Mouse (Mus musculus): ENCODE results near the gene Usp48. TPM values are rescaled to one million over a fixed set of nuclear protein-coding genes. Genes with fewer than 3 reads are reported as not detected.

The Usp48 gene
- total RNA-seq, 2 experiments from 2014 or later = 139 to 150 TPM

GRCm38 (mm10) chr4:137682961-137683453 lies 89.5 kb downstream of the Usp48 start:
- no peak for DNase-seq (ENCODE audit: low spot score in 2 of 2)

- no peak for DNase-seq (ENCODE audit: low spot score in 2 of 2)
These were observed 91.3 kb downstream of the Usp48 start for GRCm38 (mm10) chr4:137684830-137685343.

GRCm38 (mm10) chr4:137686303-137686702 lies 92.7 kb downstream of the Usp48 start:
- no peak for DNase-seq (ENCODE audit: low spot score in 2 of 2)

- DNase-seq (ENCODE audit: low spot score in 2 of 2) = no peak
These were observed 93.8 kb downstream of the Usp48 start for GRCm38 (mm10) chr4:137687234-137687825.

- DNase-seq (ENCODE audit: low spot score in 2 of 2) = no peak
These were observed 98.8 kb downstream of the Usp48 start for GRCm38 (mm10) chr4:137692107-137692902.

GRCm38 (mm10) chr4:137695300-137695699 lies 101.7 kb downstream of the Usp48 start:
- no peak for DNase-seq (ENCODE audit: low spot score in 2 of 2)

- no peak for DNase-seq (ENCODE audit: low spot score in 2 of 2)
These were observed 102.3 kb downstream of the Usp48 start for GRCm38 (mm10) chr4:137695900-137696299.

GRCm38 (mm10) chr4:137697156-137697885 lies 103.8 kb downstream of the Usp48 start:
- DNase-seq (ENCODE audit: low spot score in 2 of 2) = no peak

- DNase-seq (ENCODE audit: low spot score in 2 of 2) = no peak
These were observed 104.8 kb downstream of the Usp48 start for GRCm38 (mm10) chr4:137698076-137698985.

- no peak for DNase-seq (ENCODE audit: low spot score in 2 of 2)
These were observed 106.0 kb downstream of the Usp48 start for GRCm38 (mm10) chr4:137699264-137700211.

GRCm38 (mm10) chr4:137700960-137701359 lies 107.4 kb downstream of the Usp48 start:
- DNase-seq (ENCODE audit: low spot score in 2 of 2) = no peak

- DNase-seq (ENCODE audit: low spot score in 2 of 2) = no peak
These were observed 109.5 kb downstream of the Usp48 start for GRCm38 (mm10) chr4:137703077-137703476.

- DNase-seq (ENCODE audit: low spot score in 2 of 2) = no peak
These were observed 111.0 kb downstream of the Usp48 start for GRCm38 (mm10) chr4:137704561-137704960.

GRCm38 (mm10) chr4:137705379-137705778 lies 111.8 kb downstream of the Usp48 start:
- no peak for DNase-seq (ENCODE audit: low spot score in 2 of 2)

GRCm38 (mm10) chr4:137706510-137706909 lies 113.0 kb downstream of the Usp48 start:
- DNase-seq (ENCODE audit: low spot score in 2 of 2) = no peak

GRCm38 (mm10) chr4:137707216-137707990 lies 113.8 kb downstream of the Usp48 start:
- peak; percentile 86 to 89 for DNase-seq (ENCODE audit: low spot score in 2 of 2)
